Mouse (Mus musculus) bone marrow macrophage, adult 2 months (primary cell): ENCODE data around the gene Six2. TPM values are rescaled to one million over a fixed set of nuclear protein-coding genes. Genes with fewer than 3 reads are reported as not detected.

Experiments used
- H3K27ac ChIP-seq: 2 replicates; pipeline ENCODE4 v1.5.1; 2012; ENCODE audit warnings: low read depth, low read length; ENCODE audit not compliant: insufficient read depth
- H3K4me1 ChIP-seq: 2 replicates; pipeline ENCODE4 v1.6.1; 2012; ENCODE audit warnings: low read length; ENCODE audit not compliant: control insufficient read depth, insufficient read depth
- H3K4me3 ChIP-seq: 2 replicates; pipeline ENCODE4 v1.5.1; 2012; ENCODE audit warnings: mild to moderate bottlenecking, low read length, moderate library complexity; ENCODE audit not compliant: insufficient read depth
- CTCF ChIP-seq: IDR thresholded peaks from 2 replicates; pipeline ENCODE4 v1.5.1; 2012; ENCODE audit warnings: low read depth, mild to moderate bottlenecking, low read length, moderate library complexity
- POLR2A ChIP-seq: IDR thresholded peaks from 2 replicates; pipeline ENCODE4 v1.6.1; 2012; ENCODE audit warnings: mild to moderate bottlenecking, low read depth, low read length, borderline replicate concordance
- polyA plus RNA-seq: library from polyadenylated mRNA; stranded (reverse); fragments of >200 nt; gene quantifications from 2 replicates; pipeline ENCODE4 v1.2.4, GENCODE M21; 2012; ENCODE audit not compliant: missing spikeins, insufficient read depth, insufficient read length

Gene Six2
- polyA plus RNA-seq, 1 experiment, result not detected

DNA sequence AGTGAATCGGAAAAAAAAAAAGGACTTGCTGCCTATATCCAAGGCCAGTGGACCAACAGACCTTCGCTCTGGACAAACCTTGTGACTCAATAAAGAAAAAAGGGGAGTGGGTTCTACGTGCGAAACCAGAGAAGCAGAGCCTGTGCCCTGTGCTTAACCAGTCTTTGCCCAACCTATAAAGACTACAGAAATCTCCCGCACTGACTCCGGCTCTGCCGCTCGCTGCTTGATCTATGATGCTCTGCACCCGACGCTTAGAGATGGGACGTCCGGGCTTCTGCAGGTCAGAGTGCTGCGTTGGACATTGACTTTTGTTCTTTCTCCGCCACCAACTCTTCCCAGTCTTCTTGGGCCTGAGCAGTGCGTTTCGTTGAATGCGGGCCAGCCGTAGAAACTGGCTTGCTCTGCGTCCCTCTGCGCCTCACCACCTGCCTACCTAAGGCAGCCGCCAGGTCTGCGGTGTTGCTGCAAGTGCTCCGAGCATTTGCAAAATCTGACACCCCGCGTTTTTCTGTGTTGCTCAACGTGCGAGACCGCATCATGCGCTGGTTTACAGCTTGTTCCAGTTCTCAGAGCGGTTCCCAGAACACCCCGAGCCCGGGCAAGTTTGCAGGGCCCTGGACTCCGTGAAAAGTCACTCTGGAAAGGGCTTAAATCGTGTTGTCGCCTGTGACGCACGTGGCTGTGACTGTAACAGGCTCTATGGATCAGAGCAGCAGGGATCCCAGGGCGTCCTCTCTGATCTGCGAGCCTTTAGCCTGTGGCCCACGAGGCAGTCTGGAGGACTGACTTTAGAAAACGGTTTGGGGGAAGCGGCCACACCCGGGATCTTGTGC lies 3.8 kb upstream of the Six2 start:
- TF ChIP-seq POLR2A (no peak), CTCF (no peak)
- Histone ChIP-seq H3K4me1 (no peaks in the 10 kb centered on the region), H3K27ac (no peak overlapping the region), H3K4me3 (no peak overlapping the region)

DNA sequence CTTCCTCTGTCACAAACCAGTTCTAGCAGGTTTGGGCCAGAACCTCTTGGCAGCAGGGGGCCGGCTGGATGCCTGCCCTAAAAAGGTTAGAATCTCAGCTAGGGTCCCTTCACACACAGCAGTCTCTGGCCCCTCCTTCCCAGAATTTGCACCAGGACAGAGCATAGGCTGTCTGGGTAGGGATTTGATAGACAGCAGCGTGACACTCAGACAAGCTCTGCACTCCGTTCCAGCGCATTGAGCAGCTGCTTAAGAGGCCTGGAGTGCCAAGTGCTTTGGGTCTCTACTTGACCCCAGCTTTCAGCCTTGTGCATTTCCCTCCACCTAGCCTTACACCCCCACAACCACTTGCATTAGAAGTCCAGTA lies 2.9 kb upstream of the Six2 start:
- TF ChIP-seq CTCF, result no peak
- TF ChIP-seq POLR2A, result no peak
- H3K27ac ChIP-seq, result no peak overlapping the region
- H3K4me1 ChIP-seq, result no peaks in the 10 kb centered on the region
- no peak overlapping the region for H3K4me3 ChIP-seq

DNA sequence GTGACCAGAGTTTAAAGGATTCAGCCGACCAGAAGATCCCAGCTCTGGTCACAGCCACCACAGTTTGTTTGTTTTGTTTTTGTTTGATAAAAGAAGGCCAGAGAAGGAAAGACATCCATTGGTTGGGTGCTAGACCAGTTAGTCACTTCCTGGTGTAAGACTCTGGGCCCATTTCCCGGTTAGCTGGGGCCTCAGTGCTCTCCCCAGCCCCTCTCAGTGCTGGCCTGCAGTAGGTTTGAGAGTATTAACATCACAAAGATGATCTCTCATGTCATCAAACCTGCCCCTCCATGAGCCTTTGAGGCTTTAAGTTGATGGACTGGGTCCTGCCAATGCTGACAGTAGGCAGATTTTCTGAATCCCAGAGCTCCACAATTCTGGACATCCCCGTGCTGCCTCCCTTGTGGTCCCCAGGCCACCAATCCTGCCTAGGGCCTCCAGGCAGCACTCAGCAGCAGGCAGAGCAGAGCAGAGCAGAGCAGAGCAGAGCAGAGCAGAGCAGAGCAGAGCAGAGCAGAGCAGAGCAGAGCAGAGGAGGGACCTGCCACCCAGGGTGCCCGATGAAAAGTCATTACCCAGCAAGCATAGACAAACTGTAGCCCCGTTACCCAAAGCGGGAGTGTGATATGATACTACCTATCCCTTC lies 2.4 kb upstream of the Six2 start:
- no peak overlapping the region for H3K4me3 ChIP-seq
- H3K4me1 ChIP-seq, result no peaks in the 10 kb centered on the region
- no peak overlapping the region for H3K27ac ChIP-seq
- TF ChIP-seq POLR2A (no peak), CTCF (no peak)

DNA sequence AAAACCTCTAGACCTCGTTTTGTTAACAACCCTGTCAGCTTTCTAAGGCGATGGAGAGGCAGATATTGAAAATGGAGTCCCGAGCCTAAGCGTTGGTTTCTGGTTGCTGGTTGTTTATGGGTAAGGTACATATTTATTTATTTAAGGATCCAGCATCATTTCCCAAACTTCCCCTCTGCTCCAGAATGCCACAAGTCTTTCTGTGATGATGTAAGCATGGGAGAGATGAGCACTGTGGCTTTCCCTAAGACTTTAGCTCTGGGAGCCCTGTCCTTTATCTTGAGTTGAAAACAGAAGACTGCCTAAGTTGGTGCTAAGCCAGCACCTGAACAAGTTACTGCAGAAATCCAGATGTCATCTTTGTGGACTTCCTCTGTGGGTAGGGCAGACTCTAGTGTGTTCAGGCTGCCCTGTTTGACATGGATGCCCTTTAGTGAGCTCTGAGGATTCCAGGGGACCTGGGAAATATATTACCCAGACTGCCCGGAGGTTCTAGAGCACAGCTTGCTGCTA lies 1.8 kb upstream of the Six2 start:
- H3K4me3 ChIP-seq, result no peak overlapping the region
- H3K4me1 ChIP-seq, result no peaks in the 10 kb centered on the region
- no peak overlapping the region for H3K27ac ChIP-seq
- TF ChIP-seq POLR2A, result no peak
- TF ChIP-seq CTCF, result no peak

DNA sequence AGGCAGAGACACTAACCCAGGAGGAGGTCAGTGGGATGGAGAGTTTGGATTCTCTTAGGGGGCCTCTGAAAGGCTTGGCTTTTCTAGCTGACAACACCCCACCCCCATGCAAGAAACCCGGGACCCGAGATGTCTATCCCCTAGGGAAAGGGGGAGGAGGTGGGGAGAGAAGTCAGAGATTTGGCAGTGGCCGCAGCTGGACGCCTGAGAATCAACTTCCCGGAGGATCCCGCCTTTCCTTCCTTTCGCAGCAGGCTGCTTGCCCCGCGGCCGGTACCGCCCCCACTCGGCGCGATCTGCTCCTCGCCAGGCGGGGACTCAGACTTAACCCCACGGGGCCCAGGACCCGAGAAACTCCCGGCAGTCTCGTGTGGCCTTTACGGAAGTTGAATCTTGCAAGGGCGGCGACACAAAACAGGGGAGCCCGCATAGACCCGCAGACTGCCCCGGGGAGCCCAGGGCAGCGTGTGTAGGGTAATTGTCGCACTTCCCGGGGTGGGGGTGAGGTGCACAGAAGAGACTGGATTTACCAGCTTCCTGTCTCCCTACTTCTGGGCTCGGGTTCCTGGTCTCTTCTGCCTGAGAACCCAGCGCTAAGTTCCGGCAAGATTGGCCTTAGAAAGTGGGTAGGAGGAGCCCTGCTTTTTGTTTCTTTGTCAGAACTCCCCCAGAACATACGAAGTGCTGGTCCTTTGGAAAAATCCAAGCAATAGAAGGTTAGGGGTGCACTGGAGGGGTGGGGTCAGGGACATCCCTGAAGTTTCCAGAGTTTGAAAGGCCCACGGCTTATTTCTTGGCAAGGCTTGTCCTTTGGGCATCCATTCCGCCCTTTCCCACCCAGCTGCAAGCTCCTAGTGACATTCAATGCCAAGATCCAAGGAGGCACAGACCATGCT lies 1.1 kb upstream of the Six2 start:
- H3K27ac ChIP-seq, result no peak overlapping the region
- TF ChIP-seq POLR2A (no peak), CTCF (no peak)

DNA sequence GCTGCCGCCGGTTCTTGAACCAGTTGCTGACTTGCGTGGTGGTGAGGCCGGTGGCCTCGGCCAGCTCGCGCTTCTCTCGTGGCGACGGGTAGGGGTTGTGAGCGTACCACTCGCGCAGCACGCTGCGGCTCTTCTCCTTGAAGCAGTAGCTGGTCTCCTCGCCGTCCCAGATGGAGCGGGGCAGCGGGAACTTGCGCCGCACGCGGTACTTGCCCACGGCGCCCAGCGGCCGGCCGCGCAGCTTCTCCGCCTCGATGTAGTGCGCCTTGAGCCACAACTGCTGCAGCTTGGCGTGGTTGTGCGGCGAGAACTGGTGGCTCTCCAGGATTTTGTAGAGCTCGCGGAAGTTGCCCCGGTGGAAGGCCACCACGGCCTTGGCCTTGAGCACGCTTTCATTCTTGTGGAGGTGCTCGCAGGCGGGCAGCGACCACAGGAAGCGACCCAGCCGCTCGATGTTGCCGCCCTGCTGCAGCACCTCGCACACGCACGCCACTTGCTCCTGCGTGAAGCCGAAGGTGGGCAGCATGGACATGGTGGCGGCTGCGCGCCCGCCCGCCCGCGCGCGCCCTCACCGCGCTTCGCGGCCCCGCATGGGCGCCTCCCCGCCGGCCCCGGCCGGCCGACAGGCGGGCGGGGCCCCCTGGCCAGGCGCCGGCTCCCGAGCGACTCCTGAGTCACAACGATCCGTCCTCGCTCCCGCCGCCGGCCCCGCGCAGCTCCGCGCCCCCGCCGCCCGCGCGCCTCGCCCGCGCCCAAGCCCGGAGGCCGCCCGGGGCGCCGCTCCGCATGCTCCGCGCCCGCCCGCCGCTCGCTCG lies 446 bp downstream of the Six2 start:
- Histone ChIP-seq H3K27ac (no peak overlapping the region), H3K4me1 (no peaks in the 10 kb centered on the region), H3K4me3 (peak overlapping the region; percentile 26; the same call in 1 of the 2 replicates)
- TF ChIP-seq POLR2A (no peak), CTCF (no peak)

More for the DNA sequence above, 1.1 kb upstream of the Six2 start:
- Histone ChIP-seq H3K4me1 (no peaks in the 10 kb centered on the region), H3K4me3 (0 out of 2 replicates have a peak overlapping the region, but pooled peaks have one; percentile 10)

DNA sequence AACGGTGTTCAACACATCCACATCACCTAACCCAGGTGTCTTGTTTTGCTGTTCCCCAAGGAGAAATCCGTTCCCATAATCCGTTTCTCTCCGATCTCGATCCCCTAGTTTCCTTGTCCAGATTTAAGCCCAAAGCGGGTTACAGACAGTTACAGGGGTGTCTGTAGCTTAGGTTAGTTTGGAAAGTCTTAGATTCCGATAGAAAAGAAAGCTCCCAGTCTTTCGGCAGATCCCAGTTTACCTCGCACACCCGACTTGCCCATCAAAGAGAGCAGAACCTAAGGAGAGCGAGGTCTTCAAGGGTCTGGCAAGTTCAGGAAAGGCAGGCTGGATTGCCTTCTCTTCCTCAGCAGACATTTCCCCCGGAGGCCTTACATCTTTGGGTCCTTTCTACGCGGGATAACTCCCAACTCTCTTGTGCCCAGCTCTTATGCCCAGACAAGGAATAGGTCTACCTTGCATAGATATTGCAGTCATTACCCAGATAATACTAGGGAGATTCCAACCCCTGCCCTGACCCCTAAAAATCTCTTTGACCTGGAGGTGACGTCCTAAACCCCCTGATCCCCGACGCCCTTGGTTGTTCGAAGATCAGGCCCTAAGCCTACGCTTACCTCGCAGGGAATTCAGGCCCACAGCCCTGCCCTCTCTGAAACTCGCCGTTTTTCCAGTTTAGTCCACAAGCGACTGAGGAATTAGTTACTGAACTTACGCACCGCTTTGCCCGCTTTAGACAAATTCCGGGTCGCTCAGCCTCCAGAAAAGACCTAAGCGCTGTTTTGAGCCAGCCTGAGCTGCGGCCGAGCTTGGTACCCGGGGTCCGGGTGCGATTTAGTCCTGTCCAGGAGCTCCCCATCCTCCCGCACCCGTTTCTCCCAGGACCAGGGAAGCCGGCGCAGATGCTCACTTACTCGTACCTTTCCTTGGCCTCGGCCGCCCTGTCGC lies 1.3 kb downstream of the Six2 start:
- H3K27ac ChIP-seq, result no peak overlapping the region
- no peak overlapping the region for H3K4me3 ChIP-seq
- TF ChIP-seq CTCF (no peak), POLR2A (no peak)
- no peaks in the 10 kb centered on the region for H3K4me1 ChIP-seq

DNA sequence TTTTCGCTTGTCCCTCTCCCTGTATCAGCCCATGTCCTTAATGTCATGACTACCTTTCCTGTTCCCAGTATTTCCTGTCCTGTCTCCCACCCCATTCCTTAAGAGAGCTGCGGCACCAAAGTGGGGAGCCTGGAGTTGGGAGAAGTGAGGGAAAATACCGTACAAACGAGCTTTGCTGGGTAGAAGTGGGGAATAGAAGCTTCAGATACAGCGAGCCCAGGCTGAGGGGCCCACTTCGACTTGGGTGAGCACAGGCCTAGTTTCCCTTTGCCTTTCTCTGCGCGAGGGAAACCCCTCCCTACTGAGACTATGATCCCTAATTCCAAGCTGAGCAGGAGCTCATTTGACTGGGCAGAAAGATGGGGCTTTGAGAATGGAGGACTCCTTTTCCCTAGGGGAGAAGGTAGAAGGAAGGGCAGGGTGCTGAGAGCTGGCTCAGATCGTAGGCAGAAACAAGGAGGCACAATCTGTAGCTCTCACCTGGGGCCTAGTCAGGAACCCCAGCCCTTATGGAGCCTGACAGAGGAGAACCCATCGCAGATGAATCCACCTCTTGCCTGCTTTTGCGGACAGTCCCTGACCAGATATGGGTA lies 2.3 kb downstream of the Six2 start:
- TF ChIP-seq CTCF, result no peak
- TF ChIP-seq POLR2A, result no peak
- no peak overlapping the region for H3K4me3 ChIP-seq
- no peak overlapping the region for H3K27ac ChIP-seq

More for the DNA sequence above, 2.3 kb downstream of the Six2 start:
- no peaks in the 10 kb centered on the region for H3K4me1 ChIP-seq
